Mouse (Mus musculus): ENCODE data around the gene Adck2. TPM values are rescaled to one million over a fixed set of nuclear protein-coding genes. Genes with fewer than 3 reads are reported as not detected.
A peak's percentile ranks its signal among the peaks of the same experiment; 100 is the strongest.

Gene Adck2
- polyA plus RNA-seq (2015; fragmentation: Nextera tagmentation; extraction: Ambion mirVana) = 35.7 and 39.0 TPM in 2 replicates

GRCm38 (mm10) chr6:39573791-39574554, at the start of gene Adck2:
Gene Adck2 (plus strand): TSS chr6:39573873.
- under 1% methylated on average over 49 of the region's 49 CpGs for WGBS
- Histone ChIP-seq H3K4me2 (peak within 1 kb of the TSS; percentile 92), H3K27ac (peak within 1 kb of the TSS; percentile 95), H3K36me3 (ENCODE audit: poor library complexity, severe bottlenecking) (peaks cover 19% of the 10 kb centered on the region), H3K9me3 (replicated peaks) (no peaks in the 10 kb centered on the region), H3K9ac (peak within 1 kb of the TSS; percentile 92), H3K4me3 (peak within 1 kb of the TSS; percentile 84), H3K4me1 (peaks cover 11% of the 10 kb centered on the region), H3K27me3 (no peaks in the 10 kb centered on the region)
- ATAC-seq = peak; percentile 97

- no peaks in the 10 kb centered on the region for H3K9me3 ChIP-seq (replicated peaks)
- H3K36me3 ChIP-seq (ENCODE audit: poor library complexity, severe bottlenecking) = peaks cover 17% of the 10 kb centered on the region
- H3K4me2 ChIP-seq = no peak overlapping the region
- no peaks in the 10 kb centered on the region for H3K27me3 ChIP-seq
- peaks cover 24% of the 10 kb centered on the region for H3K4me1 ChIP-seq
- ATAC-seq = no peak
- no peak overlapping the region for H3K4me3 ChIP-seq
- no peak overlapping the region for H3K9ac ChIP-seq
- WGBS = 86% methylated on average over 9 of the region's 10 CpGs
- H3K27ac ChIP-seq = no peak overlapping the region
These were observed 46.9 kb upstream of the Adck2 start for GRCm38 (mm10) chr6:39526797-39527196.

GRCm38 (mm10) chr6:39527337-39527784, 46.3 kb upstream of the Adck2 start:
- WGBS = 91% methylated on average over 7 of the region's 7 CpGs
- H3K27me3 ChIP-seq = no peaks in the 10 kb centered on the region
- peaks cover 12% of the 10 kb centered on the region for H3K36me3 ChIP-seq (ENCODE audit: poor library complexity, severe bottlenecking)
- no peak overlapping the region for H3K4me3 ChIP-seq
- H3K9me3 ChIP-seq (replicated peaks) = no peaks in the 10 kb centered on the region
- H3K4me1 ChIP-seq = peaks cover 24% of the 10 kb centered on the region
- no peak overlapping the region for H3K4me2 ChIP-seq
- 0 out of 2 replicates have a peak, but pooled peaks have one; percentile 3 for ATAC-seq
- H3K27ac ChIP-seq = peak overlapping the region; percentile 78; the same call in 1 of the 2 replicates
- H3K9ac ChIP-seq = no peak overlapping the region

GRCm38 (mm10) chr6:39527811-39528210, 45.9 kb upstream of the Adck2 start:
- Histone ChIP-seq H3K27ac (peak overlapping the region; percentile 78), H3K9ac (no peak overlapping the region), H3K9me3 (replicated peaks) (no peaks in the 10 kb centered on the region), H3K36me3 (ENCODE audit: poor library complexity, severe bottlenecking) (peaks cover 7% of the 10 kb centered on the region), H3K4me2 (no peak overlapping the region), H3K4me1 (peaks cover 24% of the 10 kb centered on the region), H3K4me3 (no peak overlapping the region), H3K27me3 (no peaks in the 10 kb centered on the region)
- 39% methylated on average over 4 of the region's 4 CpGs for WGBS
- peak; percentile 41; the same call in 1 of the 2 replicates for ATAC-seq

- WGBS = 42% methylated on average over 12 of the region's 12 CpGs
- ATAC-seq = peak; percentile 75
- Histone ChIP-seq H3K27me3 (no peaks in the 10 kb centered on the region), H3K36me3 (ENCODE audit: poor library complexity, severe bottlenecking) (peaks cover 5% of the 10 kb centered on the region), H3K9ac (peak overlapping the region; percentile 37; the same call in 1 of the 2 replicates), H3K4me1 (peaks cover 24% of the 10 kb centered on the region), H3K27ac (peak overlapping the region; percentile 78), H3K4me3 (no peak overlapping the region), H3K4me2 (peak overlapping the region; percentile 16), H3K9me3 (replicated peaks) (no peaks in the 10 kb centered on the region; the same call in 1 of the 2 replicates)
These were observed 44.8 kb upstream of the Adck2 start for GRCm38 (mm10) chr6:39528671-39529535.

GRCm38 (mm10) chr6:39534944-39535343, 38.7 kb upstream of the Adck2 start:
- Histone ChIP-seq H3K4me3 (no peak overlapping the region), H3K27ac (no peak overlapping the region), H3K9me3 (replicated peaks) (no peaks in the 10 kb centered on the region; the same call in 1 of the 2 replicates), H3K4me1 (peaks cover 19% of the 10 kb centered on the region), H3K9ac (no peak overlapping the region), H3K36me3 (ENCODE audit: poor library complexity, severe bottlenecking) (peaks cover 8% of the 10 kb centered on the region), H3K27me3 (no peaks in the 10 kb centered on the region), H3K4me2 (no peak overlapping the region)
- no peak for ATAC-seq

GRCm38 (mm10) chr6:39536621-39537020, 37.1 kb upstream of the Adck2 start:
- Histone ChIP-seq H3K4me1 (peaks cover 30% of the 10 kb centered on the region), H3K4me3 (no peak overlapping the region), H3K27ac (no peak overlapping the region), H3K9me3 (replicated peaks) (no peaks in the 10 kb centered on the region; the same call in 1 of the 2 replicates), H3K27me3 (no peaks in the 10 kb centered on the region), H3K36me3 (ENCODE audit: poor library complexity, severe bottlenecking) (peaks cover 8% of the 10 kb centered on the region), H3K9ac (no peak overlapping the region), H3K4me2 (no peak overlapping the region)
- 78% methylated on average over 1 of the region's 1 CpGs for WGBS
- ATAC-seq = no peak

GRCm38 (mm10) chr6:39537276-39537675, 36.4 kb upstream of the Adck2 start:
- H3K9me3 ChIP-seq (replicated peaks) = no peaks in the 10 kb centered on the region; the same call in 1 of the 2 replicates
- H3K27me3 ChIP-seq = no peaks in the 10 kb centered on the region
- H3K36me3 ChIP-seq (ENCODE audit: poor library complexity, severe bottlenecking) = peaks cover 8% of the 10 kb centered on the region
- no peak overlapping the region for H3K4me3 ChIP-seq
- peaks cover 30% of the 10 kb centered on the region for H3K4me1 ChIP-seq
- WGBS = 97% methylated on average over 5 of the region's 5 CpGs
- no peak overlapping the region for H3K9ac ChIP-seq
- no peak overlapping the region for H3K27ac ChIP-seq
- H3K4me2 ChIP-seq = no peak overlapping the region
- no peak for ATAC-seq

GRCm38 (mm10) chr6:39538227-39538626, 35.4 kb upstream of the Adck2 start:
- H3K9me3 ChIP-seq (replicated peaks) = no peaks in the 10 kb centered on the region; the same call in 1 of the 2 replicates
- 88% methylated on average over 8 of the region's 8 CpGs for WGBS
- no peak overlapping the region for H3K27ac ChIP-seq
- no peak for ATAC-seq
- H3K27me3 ChIP-seq = no peaks in the 10 kb centered on the region
- H3K4me1 ChIP-seq = peaks cover 39% of the 10 kb centered on the region
- H3K36me3 ChIP-seq (ENCODE audit: poor library complexity, severe bottlenecking) = peaks cover 8% of the 10 kb centered on the region
- H3K4me2 ChIP-seq = no peak overlapping the region
- no peak overlapping the region for H3K9ac ChIP-seq
- no peak overlapping the region for H3K4me3 ChIP-seq

GRCm38 (mm10) chr6:39539679-39540155, 34.0 kb upstream of the Adck2 start:
- no peaks in the 10 kb centered on the region for H3K9me3 ChIP-seq (replicated peaks)
- WGBS = 23% methylated on average over 7 of the region's 7 CpGs
- no peaks in the 10 kb centered on the region for H3K36me3 ChIP-seq (ENCODE audit: poor library complexity, severe bottlenecking)
- peak overlapping the region; percentile 37; the same call in 1 of the 2 replicates for H3K9ac ChIP-seq
- H3K27ac ChIP-seq = peak overlapping the region; percentile 44
- ATAC-seq = peak; percentile 23; the same call in 1 of the 2 replicates
- no peaks in the 10 kb centered on the region for H3K27me3 ChIP-seq
- no peak overlapping the region for H3K4me3 ChIP-seq
- H3K4me1 ChIP-seq = peaks cover 54% of the 10 kb centered on the region
- peak overlapping the region; percentile 29 for H3K4me2 ChIP-seq

GRCm38 (mm10) chr6:39540563-39540962, 33.1 kb upstream of the Adck2 start:
- Histone ChIP-seq H3K9ac (no peak overlapping the region), H3K9me3 (replicated peaks) (no peaks in the 10 kb centered on the region), H3K36me3 (ENCODE audit: poor library complexity, severe bottlenecking) (no peaks in the 10 kb centered on the region), H3K4me3 (no peak overlapping the region), H3K4me1 (peaks cover 63% of the 10 kb centered on the region), H3K4me2 (no peak overlapping the region), H3K27me3 (no peaks in the 10 kb centered on the region), H3K27ac (no peak overlapping the region)
- ATAC-seq = no peak
- WGBS = 53% methylated on average over 2 of the region's 2 CpGs
